Mouse (Mus musculus): Measurements from ENCODE around the gene Polr2l.

The Polr2l gene

GRCm38 (mm10) chr7:141475011-141475804 lies at the start of gene Polr2l, which contains the start of gene Tspan4:
Gene Polr2l, minus strand, starts transcription at chr7:141475132.
Gene Tspan4, plus strand, starts transcription at chr7:141475240.
- peak; percentile 93 for DNase-seq (ENCODE audit: low read depth, low spot score)

- no peak for DNase-seq (ENCODE audit: low read depth, low spot score)
Measured at GRCm38 (mm10) chr7:141524271-141524670, 49.3 kb upstream of the Polr2l start.

- no peak for DNase-seq (ENCODE audit: low read depth, low spot score)
Measured at GRCm38 (mm10) chr7:141523007-141523406, 48.1 kb upstream of the Polr2l start.

- DNase-seq (ENCODE audit: low read depth, low spot score), result no peak
Measured at GRCm38 (mm10) chr7:141519795-141520194, 44.9 kb upstream of the Polr2l start.

DNA sequence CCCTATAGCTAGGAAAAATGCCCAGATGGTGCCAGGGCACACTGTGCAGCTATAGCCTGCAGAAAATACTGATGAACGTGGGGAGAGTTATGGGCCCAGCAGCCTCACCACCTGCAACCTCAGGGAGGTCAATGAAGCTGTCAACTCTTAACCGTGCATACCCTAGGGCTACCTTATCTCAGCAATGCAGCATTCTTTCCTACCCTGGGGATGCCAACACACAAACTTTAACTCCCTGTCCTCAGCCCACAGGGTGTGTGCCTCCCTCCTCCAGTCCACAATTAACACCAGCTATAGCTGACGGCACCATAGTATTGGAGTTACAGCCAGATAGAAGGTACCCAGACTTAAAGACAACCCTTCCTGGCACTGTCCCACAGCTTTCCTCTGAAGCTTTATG lies 44.0 kb upstream of the Polr2l start:
- no peak for DNase-seq (ENCODE audit: low read depth, low spot score)

DNA sequence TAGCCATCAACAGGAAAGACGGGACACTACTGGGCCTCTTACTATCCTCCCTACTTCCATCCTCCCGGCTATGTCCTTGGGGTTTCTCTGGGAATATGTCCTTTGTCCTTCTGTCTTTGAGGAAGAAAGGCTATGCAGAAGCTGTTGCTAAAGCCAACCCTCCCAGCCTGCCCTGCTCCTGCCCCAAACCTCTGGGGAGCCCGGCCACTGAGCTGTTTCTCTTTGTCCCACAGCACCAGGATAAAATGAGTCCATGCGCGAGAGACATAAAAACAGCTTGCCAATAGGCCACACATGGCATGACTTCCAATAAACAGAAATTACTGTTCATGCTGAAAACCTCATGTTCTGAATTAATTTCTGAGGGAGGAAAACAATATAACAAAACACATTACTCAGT lies 43.4 kb upstream of the Polr2l start:
- DNase-seq (ENCODE audit: low read depth, low spot score), result no peak

GRCm38 (mm10) chr7:141517638-141518037 lies 42.7 kb upstream of the Polr2l start:
- no peak for DNase-seq (ENCODE audit: low read depth, low spot score)

DNA sequence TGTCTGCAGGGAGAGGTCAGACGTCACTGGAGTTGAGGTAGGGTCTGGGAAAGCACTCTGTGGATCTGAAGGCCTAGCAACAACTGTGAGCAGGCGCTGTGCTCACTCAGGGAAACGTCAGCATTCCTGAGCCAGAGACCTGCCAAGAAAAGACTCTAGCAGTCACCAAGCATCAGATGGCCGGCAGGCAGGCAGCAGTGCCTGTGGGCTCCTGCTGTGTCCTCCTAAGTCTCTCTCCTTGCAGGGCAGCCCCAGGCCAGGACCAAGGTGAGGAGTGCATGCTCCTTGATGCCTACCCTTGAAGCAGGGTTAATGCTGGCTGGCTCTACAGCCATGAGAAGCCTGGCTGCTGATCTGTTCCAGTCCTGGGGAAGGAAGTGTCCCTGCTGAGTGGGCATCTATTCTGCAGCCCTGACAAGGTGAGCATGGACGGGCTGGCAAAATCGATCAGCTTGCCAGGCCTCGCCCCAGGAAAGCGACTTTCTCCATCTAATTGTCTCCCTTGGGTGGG lies 35.8 kb upstream of the Polr2l start:
- no peak for DNase-seq (ENCODE audit: low read depth, low spot score)

DNA sequence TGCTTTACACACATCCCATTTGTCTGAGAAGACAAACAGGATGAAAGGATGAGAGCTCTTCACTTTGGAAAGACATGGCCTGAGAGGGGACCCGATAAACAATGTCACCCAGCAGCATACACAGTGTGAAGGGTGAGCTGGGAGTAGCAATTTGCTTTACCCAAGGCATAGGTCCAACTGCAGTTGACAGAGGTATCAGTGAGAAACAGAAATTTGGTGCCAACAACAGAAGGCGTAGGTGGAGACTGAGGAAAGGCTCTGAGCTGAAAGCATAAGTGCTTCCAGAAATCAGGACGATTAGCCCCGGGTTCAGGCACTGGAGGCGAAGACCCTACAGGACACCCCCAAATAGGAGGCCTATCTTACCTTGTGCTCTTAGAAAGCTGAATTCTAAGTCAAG lies 35.3 kb upstream of the Polr2l start:
- DNase-seq (ENCODE audit: low read depth, low spot score), result no peak

DNA sequence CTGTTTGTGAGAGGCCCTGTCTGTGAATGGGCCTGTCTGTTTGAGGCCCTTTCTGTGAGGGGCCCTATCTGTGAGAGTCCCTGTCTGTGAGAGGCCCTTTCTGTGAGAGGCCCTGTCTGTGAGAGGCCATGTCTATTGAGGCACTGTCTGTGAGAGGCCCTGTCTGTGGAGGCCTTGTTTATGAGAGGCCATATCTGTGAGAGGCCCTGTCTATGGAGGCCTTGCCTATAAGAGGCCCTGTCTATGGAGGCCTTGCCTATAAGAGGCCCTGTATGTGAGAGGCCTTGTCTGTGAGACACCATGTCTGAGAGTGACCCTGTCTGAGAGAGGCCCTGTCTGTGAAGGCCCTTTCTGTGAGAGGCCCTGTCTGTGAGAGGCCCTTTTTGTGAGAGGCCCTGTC lies 33.2 kb upstream of the Polr2l start:
- no peak for DNase-seq (ENCODE audit: low read depth, low spot score)

GRCm38 (mm10) chr7:141506278-141506677 lies 31.3 kb upstream of the Polr2l start:
- DNase-seq (ENCODE audit: low read depth, low spot score), result no peak

DNA sequence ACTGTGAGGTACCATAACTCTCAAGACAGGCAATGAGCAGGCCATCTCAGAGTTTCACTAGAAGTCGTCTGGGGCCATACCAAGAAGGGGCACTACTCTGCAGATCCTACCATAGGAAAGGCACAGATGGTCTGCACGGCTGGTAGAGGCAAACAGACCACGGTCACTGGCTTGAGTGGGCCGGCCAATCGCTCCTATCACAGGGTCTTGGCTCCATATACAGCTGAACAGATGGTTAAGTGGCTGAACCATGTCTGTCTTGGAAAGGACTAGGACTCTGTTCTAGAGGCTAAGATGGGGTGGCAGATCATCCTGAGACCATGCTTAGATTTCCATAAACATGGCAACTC lies 27.6 kb upstream of the Polr2l start:
- DNase-seq (ENCODE audit: low read depth, low spot score), result no peak

DNA sequence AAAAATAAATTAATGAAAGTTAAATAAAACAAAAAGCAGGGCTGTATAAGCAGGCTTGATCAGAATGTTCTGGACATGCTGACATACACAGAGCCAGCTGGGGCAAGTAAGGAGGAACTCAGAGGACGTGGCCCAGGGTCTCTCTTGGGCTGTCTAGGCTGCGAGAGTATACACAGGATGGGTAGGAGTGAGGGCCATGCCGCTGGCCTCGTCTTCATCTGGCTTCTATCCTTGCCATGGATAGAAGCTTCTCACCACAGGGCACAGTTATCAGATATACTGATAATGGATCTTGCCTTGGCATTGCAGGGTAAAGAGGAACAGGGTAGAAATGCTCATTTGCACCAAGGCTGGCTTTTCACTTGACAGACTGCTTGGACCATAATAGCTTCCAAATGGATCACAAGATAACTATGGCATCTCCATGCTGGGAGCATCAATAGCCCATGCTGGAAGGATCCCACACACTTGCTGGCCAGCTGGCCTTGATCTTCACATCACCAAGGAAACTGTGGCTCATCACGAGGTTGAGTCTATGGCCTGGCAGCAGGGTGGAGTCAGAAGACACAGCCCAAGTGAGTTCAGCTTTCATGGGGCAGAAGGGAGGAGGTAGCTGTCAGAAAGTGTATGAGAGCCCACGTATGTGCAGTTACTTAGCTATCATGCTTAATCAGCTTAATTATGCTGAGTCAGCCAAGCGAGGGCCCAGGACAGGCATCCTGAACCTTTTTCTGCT lies 27.1 kb upstream of the Polr2l start:
- DNase-seq (ENCODE audit: low read depth, low spot score), result no peak

GRCm38 (mm10) chr7:141497600-141497999 lies 22.7 kb upstream of the Polr2l start:
- no peak for DNase-seq (ENCODE audit: low read depth, low spot score)

GRCm38 (mm10) chr7:141495940-141496339 lies 21.0 kb upstream of the Polr2l start:
- DNase-seq (ENCODE audit: low read depth, low spot score), result no peak

DNA sequence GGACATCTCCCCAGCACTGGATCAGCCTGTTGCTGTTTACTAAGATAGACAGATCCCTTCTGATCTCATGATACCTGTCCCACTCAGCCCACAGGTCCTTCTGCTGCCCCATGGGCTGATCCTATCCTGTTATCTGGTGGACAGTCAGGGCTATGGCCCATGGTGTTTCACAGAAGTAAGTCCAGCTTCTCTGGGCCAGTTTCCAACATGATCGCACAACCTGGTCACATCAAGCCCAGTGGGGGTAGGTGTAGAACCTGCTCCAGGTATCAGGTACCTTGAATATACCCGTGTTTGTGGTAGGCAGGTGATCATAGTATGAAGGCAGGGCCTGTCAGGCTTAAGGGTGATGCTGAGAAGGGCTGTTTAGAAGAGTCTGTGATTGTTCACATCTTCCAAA lies 20.4 kb upstream of the Polr2l start:
- no peak for DNase-seq (ENCODE audit: low read depth, low spot score)

- no peak for DNase-seq (ENCODE audit: low read depth, low spot score)
Measured at GRCm38 (mm10) chr7:141493729-141494128, 18.8 kb upstream of the Polr2l start.

DNA sequence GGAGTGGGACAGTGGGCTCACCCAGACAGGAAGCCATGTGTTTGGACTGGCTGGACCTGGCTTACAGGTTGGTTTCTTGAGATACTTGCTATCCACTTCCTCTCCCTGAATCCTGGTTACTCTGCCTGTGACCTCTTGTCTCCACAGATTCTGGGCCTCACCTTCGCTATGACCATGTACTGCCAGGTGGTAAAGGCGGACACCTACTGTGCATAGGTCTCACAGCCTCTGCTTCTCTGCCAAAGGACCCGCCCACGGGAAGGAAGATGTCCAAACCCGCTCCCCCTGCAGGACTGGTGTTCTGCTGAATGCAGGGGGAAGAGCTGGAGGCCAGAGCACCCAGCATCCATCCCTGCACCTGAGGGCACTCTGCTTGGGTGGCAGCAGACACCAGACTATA lies 17.8 kb upstream of the Polr2l start:
- no peak for DNase-seq (ENCODE audit: low read depth, low spot score)

- peak; percentile 55 for DNase-seq (ENCODE audit: low read depth, low spot score)
Measured at GRCm38 (mm10) chr7:141491151-141491550, 16.2 kb upstream of the Polr2l start.

DNA sequence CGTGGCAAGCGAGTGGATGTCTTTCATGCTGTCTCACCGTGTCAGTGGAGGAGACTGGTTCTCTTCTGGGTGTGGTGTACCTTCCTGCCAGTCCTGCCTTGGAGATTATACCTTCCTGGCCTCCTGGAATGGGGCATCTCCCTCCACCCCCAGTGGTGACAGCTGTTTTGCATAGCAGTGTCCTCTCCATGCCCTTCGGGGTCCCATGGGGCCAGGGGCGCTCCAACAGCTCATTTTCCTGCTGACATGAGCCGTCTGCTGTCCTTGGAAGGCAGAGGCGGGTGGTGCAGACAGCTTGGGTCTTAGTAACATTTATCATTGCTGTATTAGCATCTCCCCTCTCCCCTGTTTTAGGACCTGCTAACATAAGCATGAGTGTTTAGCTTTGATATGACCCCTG lies 12.2 kb upstream of the Polr2l start:
- DNase-seq (ENCODE audit: low read depth, low spot score), result no peak

GRCm38 (mm10) chr7:141486239-141486638 lies 11.3 kb upstream of the Polr2l start:
- no peak for DNase-seq (ENCODE audit: low read depth, low spot score)

- DNase-seq (ENCODE audit: low read depth, low spot score), result no peak
Measured at GRCm38 (mm10) chr7:141485606-141486005, 10.7 kb upstream of the Polr2l start.

- no peak for DNase-seq (ENCODE audit: low read depth, low spot score)
Measured at GRCm38 (mm10) chr7:141485186-141485585, 10.3 kb upstream of the Polr2l start.
